Mouse (Mus musculus): ENCODE data around the gene Hspb8. TPM values are rescaled to one million over a fixed set of nuclear protein-coding genes. Genes with fewer than 3 reads are reported as not detected.

Gene Hspb8
- polyA plus RNA-seq, 1 experiment from 2014 or later: 3.5 TPM

DNA sequence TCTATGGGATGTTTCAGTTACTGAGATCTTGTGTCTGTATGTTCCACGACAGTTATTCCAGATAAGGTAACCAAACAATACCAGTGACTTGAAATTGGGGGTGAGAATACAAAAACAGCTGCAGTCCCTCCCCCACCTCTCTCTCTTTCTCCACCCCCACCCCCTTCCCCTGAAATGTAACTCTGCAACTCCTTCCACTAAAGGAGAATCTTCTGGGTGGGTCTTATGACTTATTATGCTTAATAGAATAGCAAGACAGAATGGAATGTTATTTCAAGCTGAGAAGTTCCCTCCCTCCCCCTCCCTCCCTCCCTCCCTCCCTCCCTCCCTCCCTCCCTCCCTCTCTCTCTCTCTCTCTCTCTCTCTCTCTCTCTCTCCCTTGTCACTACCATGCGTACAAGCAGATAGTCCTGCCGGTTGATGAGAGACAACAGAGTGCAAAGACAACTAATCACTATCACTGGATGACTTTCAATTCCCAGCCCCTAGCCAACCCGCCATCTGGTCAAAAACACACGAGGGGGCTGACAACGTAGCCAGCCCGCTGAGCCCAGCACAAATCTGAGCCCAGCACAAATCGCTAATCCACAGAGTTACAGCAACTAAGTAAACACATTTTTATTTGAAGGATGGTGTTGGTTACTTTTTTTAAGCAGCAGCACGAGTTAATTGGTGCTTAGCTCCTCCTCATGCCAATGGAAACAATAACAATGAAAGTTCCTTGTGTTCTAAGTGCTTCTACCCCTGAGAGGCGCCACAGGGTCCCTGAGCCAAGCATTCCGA lies 25.9 kb upstream of the Hspb8 start:
- H3K4me1 ChIP-seq (replicated peaks; ENCODE audit: control insufficient read depth, insufficient read depth, low read length): no peaks in the 10 kb centered on the region
- H3K27me3 ChIP-seq (replicated peaks; ENCODE audit: control insufficient read depth, insufficient read depth, low read length): peaks cover 24% of the 10 kb centered on the region
- H3K4me2 ChIP-seq: peak overlapping the region; percentile 43
- H3K27ac ChIP-seq (ENCODE audit: low read depth, low read length): no peak overlapping the region
- H3K36me3 ChIP-seq (ENCODE audit: control insufficient read depth, insufficient read depth, low read length): no peaks in the 10 kb centered on the region
- H3K4me3 ChIP-seq (ENCODE audit: low read depth, low read length): no peak overlapping the region
- no peaks in the 10 kb centered on the region for H3K9me3 ChIP-seq (ENCODE audit: control insufficient read depth, low read length)
- ATAC-seq (replicated peaks; ENCODE audit: low FRiP score) (no peak), DNase-seq (ENCODE audit: low spot score) (no peak)
- no peak overlapping the region for H3K9ac ChIP-seq (ENCODE audit: low read depth, low read length)
- 8% methylated on average over 10 of the region's 11 CpGs for WGBS

DNA sequence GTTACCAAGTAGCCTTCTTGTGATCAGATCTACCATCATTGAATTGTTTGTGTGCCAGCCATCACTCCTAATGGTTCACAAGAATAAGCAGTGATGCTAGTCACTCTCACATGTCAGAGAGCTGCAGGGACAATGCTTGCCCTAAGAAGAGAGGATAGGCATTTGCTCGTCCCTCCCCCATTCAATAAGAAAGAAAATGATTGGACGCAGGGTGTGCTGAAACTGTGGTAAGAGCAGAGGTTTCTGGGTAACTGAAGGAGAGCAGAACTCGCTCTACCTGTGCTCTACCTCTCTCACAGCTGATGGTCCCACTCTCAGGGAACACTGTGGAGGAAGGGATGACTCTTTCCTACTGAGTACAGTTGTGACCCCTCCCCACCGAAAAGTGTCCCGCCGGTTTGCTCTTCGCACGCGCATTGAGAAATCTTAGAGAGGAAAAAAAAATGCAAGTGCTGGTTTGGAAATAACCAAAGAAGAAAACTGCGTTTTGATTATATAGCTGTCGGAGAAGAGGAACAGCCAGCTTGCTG lies 25.2 kb upstream of the Hspb8 start:
- 22% methylated on average over 11 of the region's 11 CpGs for WGBS
- Histone ChIP-seq H3K4me2 (peak overlapping the region; percentile 43), H3K9ac (ENCODE audit: low read depth, low read length) (no peak overlapping the region), H3K36me3 (ENCODE audit: control insufficient read depth, insufficient read depth, low read length) (no peaks in the 10 kb centered on the region), H3K4me3 (ENCODE audit: low read depth, low read length) (no peak overlapping the region), H3K9me3 (ENCODE audit: control insufficient read depth, low read length) (no peaks in the 10 kb centered on the region), H3K27ac (ENCODE audit: low read depth, low read length) (no peak overlapping the region), H3K27me3 (replicated peaks; ENCODE audit: control insufficient read depth, insufficient read depth, low read length) (peaks cover 23% of the 10 kb centered on the region), H3K4me1 (replicated peaks; ENCODE audit: control insufficient read depth, insufficient read depth, low read length) (no peaks in the 10 kb centered on the region)
- DNase-seq (ENCODE audit: low spot score) (no peak), ATAC-seq (replicated peaks; ENCODE audit: low FRiP score) (no peak)

DNA sequence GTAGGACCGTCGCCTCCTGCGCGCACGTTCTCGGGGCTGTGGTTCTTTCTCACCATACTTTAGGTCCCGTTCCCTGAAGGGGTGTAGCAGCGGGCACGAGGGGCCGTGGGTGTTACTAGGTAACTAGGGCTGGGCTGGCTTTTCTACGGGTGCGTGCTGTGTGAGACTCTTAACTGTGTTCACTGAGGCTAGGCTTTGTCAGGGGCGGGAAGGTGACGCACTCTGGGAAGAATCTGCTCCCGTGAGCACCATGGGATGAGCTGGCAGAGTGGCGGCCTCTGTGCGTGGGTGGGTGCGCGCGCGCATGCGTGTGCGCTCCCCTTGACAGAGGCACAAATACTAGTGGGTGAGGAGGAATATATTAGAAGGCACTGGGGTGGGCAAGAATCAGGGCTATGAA lies 23.9 kb upstream of the Hspb8 start:
- no peaks in the 10 kb centered on the region for H3K4me1 ChIP-seq (replicated peaks; ENCODE audit: control insufficient read depth, insufficient read depth, low read length)
- H3K9me3 ChIP-seq (ENCODE audit: control insufficient read depth, low read length): no peaks in the 10 kb centered on the region
- H3K4me2 ChIP-seq: no peak overlapping the region
- no peak overlapping the region for H3K27ac ChIP-seq (ENCODE audit: low read depth, low read length)
- no peak overlapping the region for H3K4me3 ChIP-seq (ENCODE audit: low read depth, low read length)
- H3K36me3 ChIP-seq (ENCODE audit: control insufficient read depth, insufficient read depth, low read length): no peaks in the 10 kb centered on the region
- no peak for DNase-seq (ENCODE audit: low spot score)
- H3K9ac ChIP-seq (ENCODE audit: low read depth, low read length): no peak overlapping the region
- WGBS: 36% methylated on average over 23 of the region's 23 CpGs
- no peak for ATAC-seq (replicated peaks; ENCODE audit: low FRiP score)
- H3K27me3 ChIP-seq (replicated peaks; ENCODE audit: control insufficient read depth, insufficient read depth, low read length): peaks cover 23% of the 10 kb centered on the region

DNA sequence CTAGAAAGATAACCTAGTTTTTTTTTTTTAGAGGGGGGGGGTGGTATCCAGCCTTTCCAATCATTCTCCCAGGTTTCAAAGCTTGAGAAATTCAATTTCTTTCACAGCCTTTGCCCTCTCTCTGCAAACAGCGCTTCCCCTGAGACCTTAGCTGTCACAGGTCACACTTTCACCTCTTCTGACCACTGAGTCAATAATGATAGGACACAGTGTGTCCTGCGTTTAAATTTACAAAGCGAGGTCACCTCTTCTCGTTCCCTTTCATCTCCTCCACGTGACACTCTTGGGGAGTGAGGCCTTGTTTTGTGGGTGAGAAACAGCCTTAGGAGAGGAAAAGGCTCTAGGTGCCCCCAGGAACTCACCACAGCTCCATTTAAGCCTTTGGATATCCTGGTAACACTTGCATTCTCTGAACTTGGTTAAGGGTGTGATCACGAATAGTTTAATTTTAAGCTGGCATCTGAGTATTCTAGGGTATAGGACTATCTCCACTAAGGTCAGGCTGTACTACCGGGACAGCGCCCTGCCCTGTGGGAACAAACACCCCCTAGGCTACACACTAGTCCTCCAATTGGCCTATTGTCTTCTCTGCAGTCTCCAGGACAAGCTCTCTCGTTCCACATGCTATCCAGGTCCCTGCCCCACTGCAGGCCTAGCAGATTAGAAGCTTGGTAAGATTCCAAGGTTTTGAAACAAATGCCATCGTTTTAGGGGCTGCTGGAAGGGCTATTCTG lies 23.1 kb upstream of the Hspb8 start:
- no peaks in the 10 kb centered on the region for H3K9me3 ChIP-seq (ENCODE audit: control insufficient read depth, low read length)
- no peak overlapping the region for H3K4me2 ChIP-seq
- no peak overlapping the region for H3K27ac ChIP-seq (ENCODE audit: low read depth, low read length)
- H3K9ac ChIP-seq (ENCODE audit: low read depth, low read length): no peak overlapping the region
- H3K27me3 ChIP-seq (replicated peaks; ENCODE audit: control insufficient read depth, insufficient read depth, low read length): peaks cover 23% of the 10 kb centered on the region
- H3K36me3 ChIP-seq (ENCODE audit: control insufficient read depth, insufficient read depth, low read length): no peaks in the 10 kb centered on the region
- no peaks in the 10 kb centered on the region for H3K4me1 ChIP-seq (replicated peaks; ENCODE audit: control insufficient read depth, insufficient read depth, low read length)
- DNase-seq (ENCODE audit: low spot score) (no peak), ATAC-seq (replicated peaks; ENCODE audit: low FRiP score) (no peak)
- no peak overlapping the region for H3K4me3 ChIP-seq (ENCODE audit: low read depth, low read length)
- 35% methylated on average over 10 of the region's 10 CpGs for whole genome bisulfite sequencing

DNA sequence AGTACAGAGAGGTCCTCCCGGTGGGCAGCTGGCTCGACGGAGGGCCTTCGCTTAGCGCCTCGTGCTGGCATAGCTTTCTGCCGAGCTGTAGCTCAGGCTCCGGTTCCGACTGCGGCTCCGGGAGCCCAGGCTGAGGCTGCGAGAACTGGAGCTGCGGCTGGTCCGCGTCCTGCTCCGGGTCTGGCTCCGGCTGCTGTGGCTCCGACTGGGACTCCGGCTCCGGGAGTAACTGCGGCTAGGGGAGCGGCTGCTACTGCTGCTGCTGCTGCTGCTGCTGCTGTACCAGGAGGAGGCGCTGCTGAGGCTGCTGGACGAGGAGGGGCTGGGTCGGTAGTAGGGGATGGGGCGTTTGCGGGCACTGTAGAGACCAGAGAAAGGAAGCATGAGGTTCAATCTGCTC lies 21.9 kb upstream of the Hspb8 start:
- H3K4me3 ChIP-seq (ENCODE audit: low read depth, low read length): no peak overlapping the region
- peaks cover 16% of the 10 kb centered on the region for H3K27me3 ChIP-seq (replicated peaks; ENCODE audit: control insufficient read depth, insufficient read depth, low read length)
- ATAC-seq (replicated peaks; ENCODE audit: low FRiP score) (no peak), DNase-seq (ENCODE audit: low spot score) (no peak)
- no peak overlapping the region for H3K4me2 ChIP-seq
- no peaks in the 10 kb centered on the region for H3K36me3 ChIP-seq (ENCODE audit: control insufficient read depth, insufficient read depth, low read length)
- no peaks in the 10 kb centered on the region for H3K4me1 ChIP-seq (replicated peaks; ENCODE audit: control insufficient read depth, insufficient read depth, low read length)
- H3K9me3 ChIP-seq (ENCODE audit: control insufficient read depth, low read length): no peaks in the 10 kb centered on the region
- no peak overlapping the region for H3K27ac ChIP-seq (ENCODE audit: low read depth, low read length)
- H3K9ac ChIP-seq (ENCODE audit: low read depth, low read length): no peak overlapping the region
- 44% methylated on average over 27 of the region's 27 CpGs for WGBS

DNA sequence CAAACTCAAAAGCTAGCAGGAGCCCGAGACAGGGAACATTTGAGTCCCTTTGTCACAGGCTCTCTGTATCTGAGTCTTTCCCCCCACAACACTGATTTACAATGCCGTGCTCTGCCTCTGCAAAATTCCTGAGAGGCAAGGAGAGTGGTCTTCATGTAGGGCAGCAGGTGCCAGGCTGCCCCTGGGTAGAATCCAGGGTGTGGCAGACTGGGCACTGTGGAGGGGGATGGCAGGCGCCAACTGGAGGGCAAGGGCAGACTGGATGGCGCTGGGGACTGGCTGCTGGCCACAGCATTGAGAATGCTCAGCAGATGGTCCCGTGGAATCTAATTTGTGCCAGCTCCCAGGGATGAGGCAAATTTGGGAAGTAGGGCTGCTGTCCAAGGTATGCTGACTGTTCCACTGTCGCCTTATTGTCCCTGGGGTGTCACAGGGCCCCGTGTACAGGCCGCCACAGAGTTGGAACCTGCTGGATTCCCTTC lies 20.8 kb upstream of the Hspb8 start:
- H3K27me3 ChIP-seq (replicated peaks; ENCODE audit: control insufficient read depth, insufficient read depth, low read length): peaks cover 11% of the 10 kb centered on the region
- no peaks in the 10 kb centered on the region for H3K9me3 ChIP-seq (ENCODE audit: control insufficient read depth, low read length)
- 75% methylated on average over 8 of the region's 8 CpGs for WGBS
- no peak overlapping the region for H3K9ac ChIP-seq (ENCODE audit: low read depth, low read length)
- no peak overlapping the region for H3K27ac ChIP-seq (ENCODE audit: low read depth, low read length)
- H3K4me3 ChIP-seq (ENCODE audit: low read depth, low read length): no peak overlapping the region
- H3K36me3 ChIP-seq (ENCODE audit: control insufficient read depth, insufficient read depth, low read length): no peaks in the 10 kb centered on the region
- no peak overlapping the region for H3K4me2 ChIP-seq
- no peak for DNase-seq (ENCODE audit: low spot score)
- H3K4me1 ChIP-seq (replicated peaks; ENCODE audit: control insufficient read depth, insufficient read depth, low read length): no peaks in the 10 kb centered on the region
- no peak for ATAC-seq (replicated peaks; ENCODE audit: low FRiP score)

DNA sequence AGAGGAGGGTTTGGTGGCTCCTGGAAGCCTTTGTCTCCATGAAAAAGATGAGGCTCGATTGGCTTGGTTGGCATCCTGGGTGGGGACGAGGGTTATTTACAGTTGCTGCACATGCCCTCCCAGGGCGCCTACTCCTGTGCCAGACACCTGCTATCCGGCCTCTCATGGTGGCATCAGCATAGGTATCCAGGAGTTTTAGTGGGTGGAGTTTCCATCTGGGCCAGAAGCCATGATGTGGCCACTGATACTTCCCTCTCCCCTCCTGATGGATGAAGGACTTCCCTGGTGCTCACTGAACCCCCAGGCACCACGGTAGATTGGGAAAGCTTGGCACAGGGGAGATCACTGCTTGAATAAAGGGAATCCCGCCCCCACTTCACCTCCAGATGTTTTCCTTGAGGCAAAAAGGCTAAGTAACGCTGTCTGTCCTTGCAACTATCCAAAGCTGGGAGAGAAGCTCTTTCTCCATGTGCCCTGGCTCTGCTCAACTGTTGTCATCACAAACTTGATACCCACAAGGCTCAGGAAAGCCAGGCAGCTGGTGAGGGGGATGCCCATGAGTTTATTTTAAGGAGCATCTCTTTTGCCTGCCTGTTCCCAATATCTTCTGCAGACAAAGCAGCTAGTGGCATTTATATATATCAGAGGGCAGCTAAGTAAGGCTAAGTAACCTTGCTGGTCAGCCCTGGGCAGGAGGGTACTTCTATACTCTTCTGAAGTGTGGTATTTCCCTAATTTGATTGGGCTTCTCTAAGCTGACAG lies 20.2 kb upstream of the Hspb8 start:
- no peak for ATAC-seq (replicated peaks; ENCODE audit: low FRiP score)
- no peak overlapping the region for H3K27ac ChIP-seq (ENCODE audit: low read depth, low read length)
- no peaks in the 10 kb centered on the region for H3K36me3 ChIP-seq (ENCODE audit: control insufficient read depth, insufficient read depth, low read length)
- no peaks in the 10 kb centered on the region for H3K9me3 ChIP-seq (ENCODE audit: control insufficient read depth, low read length)
- no peak overlapping the region for H3K9ac ChIP-seq (ENCODE audit: low read depth, low read length)
- peaks cover 11% of the 10 kb centered on the region for H3K27me3 ChIP-seq (replicated peaks; ENCODE audit: control insufficient read depth, insufficient read depth, low read length)
- no peak overlapping the region for H3K4me3 ChIP-seq (ENCODE audit: low read depth, low read length)
- no peak for DNase-seq (ENCODE audit: low spot score)
- H3K4me1 ChIP-seq (replicated peaks; ENCODE audit: control insufficient read depth, insufficient read depth, low read length): no peaks in the 10 kb centered on the region
- no peak overlapping the region for H3K4me2 ChIP-seq
- 75% methylated on average over 7 of the region's 7 CpGs for WGBS

DNA sequence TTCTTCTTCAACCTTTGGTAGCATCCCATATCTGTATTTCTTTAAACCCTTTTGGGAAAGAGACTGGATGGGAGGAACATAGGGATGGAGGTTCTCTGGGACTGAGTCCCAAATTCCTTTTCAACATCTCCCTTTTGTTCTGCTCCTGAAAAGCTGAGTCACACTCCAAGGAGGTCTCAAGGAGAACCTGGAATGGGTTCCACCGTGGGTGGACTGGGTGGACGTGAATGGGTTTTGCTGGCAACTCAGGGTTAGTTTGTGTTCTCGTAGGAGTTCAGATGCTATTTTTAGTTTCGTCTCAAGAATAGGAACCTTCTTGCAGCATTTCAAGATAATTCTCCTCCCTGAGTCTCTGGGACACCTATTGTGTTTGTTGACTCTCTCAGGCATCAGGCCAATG lies 17.6 kb upstream of the Hspb8 start:
- H3K9me3 ChIP-seq (ENCODE audit: control insufficient read depth, low read length): no peaks in the 10 kb centered on the region
- H3K36me3 ChIP-seq (ENCODE audit: control insufficient read depth, insufficient read depth, low read length): no peaks in the 10 kb centered on the region
- H3K4me3 ChIP-seq (ENCODE audit: low read depth, low read length): no peak overlapping the region
- H3K9ac ChIP-seq (ENCODE audit: low read depth, low read length): no peak overlapping the region
- ATAC-seq (replicated peaks; ENCODE audit: low FRiP score) (no peak), DNase-seq (ENCODE audit: low spot score) (no peak)
- H3K4me1 ChIP-seq (replicated peaks; ENCODE audit: control insufficient read depth, insufficient read depth, low read length): no peaks in the 10 kb centered on the region
- no peak overlapping the region for H3K27ac ChIP-seq (ENCODE audit: low read depth, low read length)
- WGBS: 56% methylated on average over 4 of the region's 4 CpGs
- peaks cover 8% of the 10 kb centered on the region for H3K27me3 ChIP-seq (replicated peaks; ENCODE audit: control insufficient read depth, insufficient read depth, low read length)
- no peak overlapping the region for H3K4me2 ChIP-seq

Data from liver, embryonic 11.5 days (tissue).